Mouse (Mus musculus) C2C12 (cell line): ENCODE results near the gene Adap1.

Source experiments
- CEBPB ChIP-seq: IDR thresholded peaks from one replicate; pipeline ENCODE4 v1.6.1; 2011; ENCODE audit warnings: low read depth, mild to moderate bottlenecking, control low read depth, moderate library complexity
- CTCF ChIP-seq: IDR thresholded peaks from one replicate; pipeline ENCODE4 v1.5.1; 2011; ENCODE audit not compliant: control insufficient read depth, insufficient read depth, insufficient read length
- MAX ChIP-seq: IDR thresholded peaks from one replicate; pipeline ENCODE4 v1.6.1; 2011; ENCODE audit warnings: mild to moderate bottlenecking, control low read depth
- MYOD1 ChIP-seq: IDR thresholded peaks from one replicate; pipeline ENCODE4 v1.6.1; 2011; ENCODE audit warnings: low read depth; ENCODE audit not compliant: control insufficient read depth, insufficient read length
- MYOG ChIP-seq: IDR thresholded peaks from one replicate; pipeline ENCODE4 v1.6.1; 2011; ENCODE audit not compliant: control insufficient read depth, insufficient read length; ENCODE audit errors: extremely low read depth
- USF1 ChIP-seq: IDR thresholded peaks from one replicate; pipeline ENCODE4 v1.6.1; 2011; ENCODE audit warnings: low read depth, mild to moderate bottlenecking, control low read depth, moderate library complexity

DNA sequence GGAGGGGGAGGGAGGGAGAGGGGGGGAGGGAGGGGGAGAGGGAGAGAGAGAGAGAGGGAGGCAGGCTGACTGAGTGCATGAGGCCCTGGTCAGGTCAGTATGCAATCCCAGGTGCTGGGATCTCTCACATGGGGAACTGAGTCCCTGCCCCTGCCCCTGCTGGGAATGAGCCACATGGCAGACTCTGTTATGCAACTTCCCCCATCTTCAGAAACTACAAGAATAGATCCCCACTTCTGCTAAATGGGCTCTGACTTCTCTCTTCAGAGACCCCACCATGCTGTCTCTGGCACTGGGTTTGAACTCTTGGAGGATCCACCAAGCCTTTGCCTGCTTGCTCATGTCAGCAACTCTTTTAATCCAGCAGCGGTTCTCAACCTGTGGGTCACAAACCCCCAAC lies 40.4 kb upstream of the Adap1 start:
- TF ChIP-seq CTCF (no peak), MAX (no peak), MYOG (no peak), MYOD1 (no peak), CEBPB (no peak), USF1 (no peak)
